Comparison of ENCODE assay signal across 10 mouse cellular contexts in genomic region chr2:33892354-33892753, GRCm38 (mm10). TPM values are rescaled to one million over a fixed set of nuclear protein-coding genes. Genes with fewer than 3 reads are reported as not detected.
DNase-seq lines count a peak whose midpoint lies in the region; ATAC-seq lines count a peak whose summit lies in the region.
"Had no signal": no experiment of that assay in that cellular context is flagged by ENCODE, and none has a peak within 500 bp of the region (broad histone marks: within the 10 kb centered on the region; RNA-seq: fewer than 3 reads in every experiment).

No protein-coding gene starts in this region.

- peak; percentile 43 to 48 for DNase-seq in left cerebral cortex, postnatal 10 days (ENCODE audit: extremely low spot score in 1 of 2, low spot score in 2 of 2)
- DNase-seq in left cerebral cortex, adult 11 months (ENCODE audit: low spot score) = no peak
- peak; percentile 47 to 67 for DNase-seq in cerebellum, adult 18-20 months
- DNase-seq in cerebellum, postnatal 25 days = peak; percentile 52 to 78
- peak; percentile 32 for DNase-seq in right cerebral cortex, postnatal 25 days
- no peak for DNase-seq in lung, postnatal 36 days
- DNase-seq: kidney, adult 8-10 months; liver, postnatal 0 days; thymus, postnatal 14 days had no signal

- no peak for ATAC-seq in megakaryocyte-erythroid progenitor cell, adult 5-6 weeks (replicated peaks; ENCODE audit: low FRiP score, low TSS enrichment, poor library complexity, severe bottlenecking)
- ATAC-seq: liver, postnatal 0 days had no signal

- intact Hi-C loops in left cerebral cortex, postnatal 10 days (cut with DNase I) = no loop called here

RNA-seq across cellular contexts. Expression of gene Mvb12b, which starts 4.6 kb away (rescaled TPM):
- total RNA-seq in left cerebral cortex, postnatal 10 days (2021) = 100 to 1,000 TPM; 108 to 114 TPM
- 43.6 and 57.1 TPM in 2 replicates for total RNA-seq in megakaryocyte-erythroid progenitor cell, adult 5-6 weeks (2014; fragmentation: Nextera tagmentation)
- total RNA-seq in megakaryocyte-erythroid progenitor cell, adult 5-6 weeks (2017) = 11.3 and 15.2 TPM in 2 replicates

Comparison
In these comparisons a context has a peak if more than half of its experiments do, and no peak if none do; other contexts are left out.
1. DNase-seq: peak in left cerebral cortex, postnatal 10 days (2 of 2), cerebellum, adult 18-20 months (2 of 2), cerebellum, postnatal 25 days (2 of 2) and right cerebral cortex, postnatal 25 days (single experiment); none in left cerebral cortex, adult 11 months (single experiment) and lung, postnatal 36 days (single experiment).